Mouse (Mus musculus): ENCODE results near the gene Dnaaf2. TPM values are rescaled to one million over a fixed set of nuclear protein-coding genes. Genes with fewer than 3 reads are reported as not detected.
A peak's percentile ranks its signal among the peaks of the same experiment; 100 is the strongest.

Gene Dnaaf2
- polyA plus RNA-seq, 1 experiment from 2014 or later = 7.4 TPM

GRCm38 (mm10) chr12:69150049-69150448, 48.2 kb downstream of the Dnaaf2 start:
- no peak for TF ChIP-seq CTCF (IDR thresholded peaks at IDR 0.05; ENCODE audit: low read depth)
- no peak overlapping the region for H3K27ac ChIP-seq
- DNase-seq (ENCODE audit: low spot score) = no peak
- no peak overlapping the region for H3K4me2 ChIP-seq (ENCODE audit: low read length)
- no peak overlapping the region for H3K9ac ChIP-seq (ENCODE audit: low read depth, low read length)
- no peaks in the 10 kb centered on the region for H3K36me3 ChIP-seq (ENCODE audit: insufficient read depth, low read length)
- ATAC-seq (replicated peaks; ENCODE audit: low FRiP score, low read depth) = no peak
- no peaks in the 10 kb centered on the region for H3K27me3 ChIP-seq (ENCODE audit: insufficient read depth, low read length)
- no peaks in the 10 kb centered on the region for H3K9me3 ChIP-seq (replicated peaks; ENCODE audit: low read length)
- 85% methylated on average over 13 of the region's 13 CpGs for WGBS
- H3K4me1 ChIP-seq (replicated peaks; ENCODE audit: insufficient read depth, low read length) = no peaks in the 10 kb centered on the region
- no peak overlapping the region for H3K4me3 ChIP-seq (replicated peaks; ENCODE audit: low read depth, low read length)

- no peak for TF ChIP-seq CTCF (IDR thresholded peaks at IDR 0.05; ENCODE audit: low read depth)
- Histone ChIP-seq H3K9me3 (replicated peaks; ENCODE audit: low read length) (no peaks in the 10 kb centered on the region), H3K27me3 (ENCODE audit: insufficient read depth, low read length) (no peaks in the 10 kb centered on the region), H3K9ac (ENCODE audit: low read depth, low read length) (no peak overlapping the region), H3K4me2 (ENCODE audit: low read length) (no peak overlapping the region), H3K4me3 (replicated peaks; ENCODE audit: low read depth, low read length) (no peak overlapping the region), H3K36me3 (ENCODE audit: insufficient read depth, low read length) (no peaks in the 10 kb centered on the region), H3K4me1 (replicated peaks; ENCODE audit: insufficient read depth, low read length) (no peaks in the 10 kb centered on the region), H3K27ac (no peak overlapping the region)
- WGBS = 98% methylated on average over 5 of the region's 5 CpGs
- no peak for DNase-seq (ENCODE audit: low spot score)
- no peak for ATAC-seq (replicated peaks; ENCODE audit: low FRiP score, low read depth)
Measured at GRCm38 (mm10) chr12:69147166-69147735, 51.0 kb downstream of the Dnaaf2 start.

- no peak overlapping the region for H3K9ac ChIP-seq (ENCODE audit: low read depth, low read length)
- DNase-seq (ENCODE audit: low spot score) (no peak), ATAC-seq (replicated peaks; ENCODE audit: low FRiP score, low read depth) (no peak)
- no peaks in the 10 kb centered on the region for H3K9me3 ChIP-seq (replicated peaks; ENCODE audit: low read length)
- H3K4me3 ChIP-seq (replicated peaks; ENCODE audit: low read depth, low read length) = no peak overlapping the region
- H3K36me3 ChIP-seq (ENCODE audit: insufficient read depth, low read length) = no peaks in the 10 kb centered on the region
- no peaks in the 10 kb centered on the region for H3K4me1 ChIP-seq (replicated peaks; ENCODE audit: insufficient read depth, low read length)
- no peak overlapping the region for H3K4me2 ChIP-seq (ENCODE audit: low read length)
- H3K27me3 ChIP-seq (ENCODE audit: insufficient read depth, low read length) = no peaks in the 10 kb centered on the region
- WGBS = 88% methylated on average over 6 of the region's 6 CpGs
- TF ChIP-seq CTCF (IDR thresholded peaks at IDR 0.05; ENCODE audit: low read depth) = no peak
- no peak overlapping the region for H3K27ac ChIP-seq
Measured at GRCm38 (mm10) chr12:69143460-69143859, 54.8 kb downstream of the Dnaaf2 start.

GRCm38 (mm10) chr12:69139841-69140240, 58.4 kb downstream of the Dnaaf2 start:
- no peaks in the 10 kb centered on the region for H3K9me3 ChIP-seq (replicated peaks; ENCODE audit: low read length)
- WGBS = 89% methylated on average over 7 of the region's 7 CpGs
- TF ChIP-seq CTCF (IDR thresholded peaks at IDR 0.05; ENCODE audit: low read depth) = no peak

GRCm38 (mm10) chr12:69139201-69139600, 59.0 kb downstream of the Dnaaf2 start:
- ATAC-seq (replicated peaks; ENCODE audit: low FRiP score, low read depth) (no peak), DNase-seq (ENCODE audit: low spot score) (no peak)
- Histone ChIP-seq H3K4me3 (replicated peaks; ENCODE audit: low read depth, low read length) (no peak overlapping the region), H3K36me3 (ENCODE audit: insufficient read depth, low read length) (no peaks in the 10 kb centered on the region), H3K4me2 (ENCODE audit: low read length) (no peak overlapping the region), H3K9ac (ENCODE audit: low read depth, low read length) (no peak overlapping the region), H3K4me1 (replicated peaks; ENCODE audit: insufficient read depth, low read length) (no peaks in the 10 kb centered on the region), H3K27ac (no peak overlapping the region), H3K27me3 (ENCODE audit: insufficient read depth, low read length) (no peaks in the 10 kb centered on the region), H3K9me3 (replicated peaks; ENCODE audit: low read length) (no peaks in the 10 kb centered on the region)
- WGBS = 82% methylated on average over 3 of the region's 3 CpGs
- no peak for TF ChIP-seq CTCF (IDR thresholded peaks at IDR 0.05; ENCODE audit: low read depth)

More at GRCm38 (mm10) chr12:69139841-69140240, 58.4 kb downstream of the Dnaaf2 start:
- Histone ChIP-seq H3K27ac (no peak overlapping the region), H3K4me2 (ENCODE audit: low read length) (no peak overlapping the region), H3K4me1 (replicated peaks; ENCODE audit: insufficient read depth, low read length) (no peaks in the 10 kb centered on the region), H3K27me3 (ENCODE audit: insufficient read depth, low read length) (no peaks in the 10 kb centered on the region), H3K9ac (ENCODE audit: low read depth, low read length) (no peak overlapping the region), H3K4me3 (replicated peaks; ENCODE audit: low read depth, low read length) (no peak overlapping the region), H3K36me3 (ENCODE audit: insufficient read depth, low read length) (no peaks in the 10 kb centered on the region)
- DNase-seq (ENCODE audit: low spot score) = no peak
- peak; percentile 46; the same call in 1 of the 2 replicates for ATAC-seq (replicated peaks; ENCODE audit: low FRiP score, low read depth)

Small RNA genes lying within 50 kb of the gene (microRNA-seq; reads per million reads assigned to microRNA genes)
- gene Gm47287 = not detected
- gene Gm47295 = not detected

Other genes starting within 250 kb of the Dnaaf2 start
- gene Rps29, start 39.2 kb downstream of the Dnaaf2 start, polyA plus RNA-seq (2015; fragmentation: Nextera tagmentation; extraction: Ambion mirVana) = 2,047 and 2,435 TPM in 2 replicates
- gene Lrr1, start 29.6 kb downstream of the Dnaaf2 start, polyA plus RNA-seq (2015; fragmentation: Nextera tagmentation; extraction: Ambion mirVana) = 10.7 and 11.5 TPM in 2 replicates
- gene Rpl36al, start 14.3 kb downstream of the Dnaaf2 start, polyA plus RNA-seq (2015; fragmentation: Nextera tagmentation; extraction: Ambion mirVana) = 734 and 768 TPM in 2 replicates
- gene Mgat2, start 14.3 kb downstream of the Dnaaf2 start, polyA plus RNA-seq (2015; fragmentation: Nextera tagmentation; extraction: Ambion mirVana) = 70.0 and 81.5 TPM in 2 replicates
- 15.2 and 19.8 TPM in 2 replicates for gene Gm49383, start 1.3 kb downstream of the Dnaaf2 start, polyA plus RNA-seq (2015; fragmentation: Nextera tagmentation; extraction: Ambion mirVana)
- 17.1 and 19.2 TPM in 2 replicates for gene Gm49384, start 5.8 kb upstream of the Dnaaf2 start, polyA plus RNA-seq (2015; fragmentation: Nextera tagmentation; extraction: Ambion mirVana)
- 15.3 and 17.7 TPM in 2 replicates for gene Pole2, start 29.8 kb upstream of the Dnaaf2 start, polyA plus RNA-seq (2015; fragmentation: Nextera tagmentation; extraction: Ambion mirVana)
- gene Klhdc1, start 42.7 kb upstream of the Dnaaf2 start, polyA plus RNA-seq (2015; fragmentation: Nextera tagmentation; extraction: Ambion mirVana) = 14.5 and 15.8 TPM in 2 replicates
- gene Klhdc2, start 98.3 kb upstream of the Dnaaf2 start, polyA plus RNA-seq (2015; fragmentation: Nextera tagmentation; extraction: Ambion mirVana) = 132 and 141 TPM in 2 replicates
- gene Nemf, start 158.7 kb upstream of the Dnaaf2 start, polyA plus RNA-seq (2015; fragmentation: Nextera tagmentation; extraction: Ambion mirVana) = 66.8 and 69.9 TPM in 2 replicates
- 56.2 and 70.7 TPM in 2 replicates for gene Arf6, start 173.7 kb upstream of the Dnaaf2 start, polyA plus RNA-seq (2015; fragmentation: Nextera tagmentation; extraction: Ambion mirVana)
- 1.3 and 3.2 TPM in 2 replicates for gene Gm9887, start 174.0 kb upstream of the Dnaaf2 start, polyA plus RNA-seq (2015; fragmentation: Nextera tagmentation; extraction: Ambion mirVana)